Mouse (Mus musculus) adrenal gland, adult 8-10 months (tissue): ENCODE results near the gene Tnip1. TPM values are rescaled to one million over a fixed set of nuclear protein-coding genes. Genes with fewer than 3 reads are reported as not detected.
"Not testable (repeated sequence)": the region's sequence is repeated elsewhere in the genome, so short reads cannot be mapped to it uniquely, and the experiment has no call there.

Experiments used
- DNase-seq: peaks from one replicate; pipeline ENCODE4 v3.0.0; 2022
- total RNA-seq, 4 experiments: library from RNA; stranded (reverse); gene quantifications; 2 replicates each; pipeline ENCODE4 v1.2.4; 2022

The Tnip1 gene
- total RNA-seq, 4 experiments from 2014 or later = 94.2 to 126 (median 103) TPM

- no peak for DNase-seq
Measured at GRCm38 (mm10) chr11:54909273-54909672, 53.4 kb downstream of the Tnip1 start.

- DNase-seq = no peak
Measured at GRCm38 (mm10) chr11:54907259-54907658, 55.5 kb downstream of the Tnip1 start.

- DNase-seq = no peak
Measured at GRCm38 (mm10) chr11:54906466-54906865, 56.3 kb downstream of the Tnip1 start.

GRCm38 (mm10) chr11:54905931-54906330, 56.8 kb downstream of the Tnip1 start:
- no peak for DNase-seq

- no peak for DNase-seq
Measured at GRCm38 (mm10) chr11:54905086-54905485, 57.6 kb downstream of the Tnip1 start.

- DNase-seq = no peak
Measured at GRCm38 (mm10) chr11:54903940-54904706, 58.6 kb downstream of the Tnip1 start.

GRCm38 (mm10) chr11:54903339-54903738, 59.4 kb downstream of the Tnip1 start:
- DNase-seq = no peak

GRCm38 (mm10) chr11:54902333-54903323, 60.1 kb downstream of the Tnip1 start, which contains the start of gene Gpx3:
Gpx3 (plus strand) TSS chr11:54902453.
- DNase-seq = peak; percentile 67

GRCm38 (mm10) chr11:54899657-54900056, 63.1 kb downstream of the Tnip1 start:
- DNase-seq = no peak

- DNase-seq = no peak
Measured at GRCm38 (mm10) chr11:54897470-54897869, 65.2 kb downstream of the Tnip1 start.

- not testable (repeated sequence) for DNase-seq
Measured at GRCm38 (mm10) chr11:54896646-54897045, 66.1 kb downstream of the Tnip1 start.

- DNase-seq = no peak
Measured at GRCm38 (mm10) chr11:54894589-54894988, 68.1 kb downstream of the Tnip1 start.

GRCm38 (mm10) chr11:54892091-54892490, 70.6 kb downstream of the Tnip1 start:
- DNase-seq = no peak

GRCm38 (mm10) chr11:54891341-54891740, 71.4 kb downstream of the Tnip1 start:
- DNase-seq = no peak

GRCm38 (mm10) chr11:54887927-54888326, 74.8 kb downstream of the Tnip1 start:
- no peak for DNase-seq

GRCm38 (mm10) chr11:54885406-54885805, 77.3 kb downstream of the Tnip1 start:
- no peak for DNase-seq

GRCm38 (mm10) chr11:54884937-54885336, 77.8 kb downstream of the Tnip1 start:
- peak; percentile 70 for DNase-seq

GRCm38 (mm10) chr11:54884197-54884828, 78.4 kb downstream of the Tnip1 start:
- DNase-seq = no peak

GRCm38 (mm10) chr11:54882671-54883070, 80.0 kb downstream of the Tnip1 start:
- DNase-seq = peak; percentile 55

- no peak for DNase-seq
Measured at GRCm38 (mm10) chr11:54881051-54881474, 81.7 kb downstream of the Tnip1 start.

- DNase-seq = no peak
Measured at GRCm38 (mm10) chr11:54879922-54880321, 82.8 kb downstream of the Tnip1 start.

- no peak for DNase-seq
Measured at GRCm38 (mm10) chr11:54879434-54879833, 83.3 kb downstream of the Tnip1 start.

- DNase-seq = no peak
Measured at GRCm38 (mm10) chr11:54878893-54879292, 83.8 kb downstream of the Tnip1 start.
